Mouse (Mus musculus): ENCODE results near the gene Cdk16. TPM values are rescaled to one million over a fixed set of nuclear protein-coding genes. Genes with fewer than 3 reads are reported as not detected.

Gene Cdk16
- total RNA-seq, 2 experiments from 2014 or later = 173 to 185 TPM

DNA sequence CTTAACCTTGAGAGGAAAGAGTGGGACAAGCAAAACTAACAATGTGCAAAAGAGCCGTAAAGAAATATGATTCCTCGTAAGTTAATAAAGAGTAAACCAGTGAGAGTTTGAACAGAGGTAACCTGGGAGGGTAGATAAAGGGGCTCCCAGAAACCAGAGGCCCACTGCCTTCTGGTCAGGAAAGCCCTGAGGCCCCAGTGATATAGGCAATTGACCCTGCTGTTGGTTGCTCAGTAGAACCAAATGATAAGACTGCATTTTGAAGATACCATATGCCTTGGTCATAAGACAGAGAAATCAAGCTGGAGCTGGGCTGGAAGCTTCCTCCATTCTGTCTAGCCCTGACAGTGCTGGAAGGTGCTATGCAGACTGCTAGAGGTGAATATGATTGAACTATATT, 61.1 kb downstream of the Cdk16 start:
- DNase-seq (ENCODE audit: low spot score in 2 of 2) = no peak

Other genes with a start within 250 kb of the Cdk16 start
- 10 to 100 TPM in 1 of 2 experiments, 1 to 10 TPM in 1; 3.9 to 35.1 TPM for gene Rgn, start 138.2 kb upstream of the Cdk16 start, total RNA-seq (2021)
- gene Rbm10, start 70.5 kb upstream of the Cdk16 start, total RNA-seq (2021) = 10 to 100 TPM; 34.5 to 39.9 TPM
- 100 to 1,000 TPM; 271 to 272 TPM for gene Ndufb11, start 70.3 kb upstream of the Cdk16 start, total RNA-seq (2021)
- gene Uba1, start 29.6 kb upstream of the Cdk16 start, total RNA-seq (2021) = 100 to 1,000 TPM; 348 to 400 TPM
- 10 to 100 TPM; 49.7 to 53.2 TPM for gene Usp11, start 16.0 kb downstream of the Cdk16 start, total RNA-seq (2021)
- 100 to 1,000 TPM; 161 to 168 TPM for gene Araf, start 109.9 kb downstream of the Cdk16 start, total RNA-seq (2021)
- gene Timp1, start 182.2 kb downstream of the Cdk16 start, total RNA-seq (2021) = 10 to 100 TPM; 42.4 to 44.6 TPM
- gene Syn1, start 233.1 kb downstream of the Cdk16 start, total RNA-seq (2021) = 10 to 100 TPM; 12.7 to 15.6 TPM
- gene Cfp, start 243.6 kb downstream of the Cdk16 start, total RNA-seq (2021) = 10 to 100 TPM; 20.2 to 20.3 TPM